Mouse (Mus musculus): ENCODE data around the gene Nkx2-5. TPM values are rescaled to one million over a fixed set of nuclear protein-coding genes. Genes with fewer than 3 reads are reported as not detected.

The Nkx2-5 gene
- total RNA-seq, 2 experiments from 2014 or later: not detected

- no peak for DNase-seq (ENCODE audit: low spot score in 2 of 2)
These were observed 55.1 kb downstream of the Nkx2-5 start for GRCm38 (mm10) chr17:26789460-26790268.

DNA sequence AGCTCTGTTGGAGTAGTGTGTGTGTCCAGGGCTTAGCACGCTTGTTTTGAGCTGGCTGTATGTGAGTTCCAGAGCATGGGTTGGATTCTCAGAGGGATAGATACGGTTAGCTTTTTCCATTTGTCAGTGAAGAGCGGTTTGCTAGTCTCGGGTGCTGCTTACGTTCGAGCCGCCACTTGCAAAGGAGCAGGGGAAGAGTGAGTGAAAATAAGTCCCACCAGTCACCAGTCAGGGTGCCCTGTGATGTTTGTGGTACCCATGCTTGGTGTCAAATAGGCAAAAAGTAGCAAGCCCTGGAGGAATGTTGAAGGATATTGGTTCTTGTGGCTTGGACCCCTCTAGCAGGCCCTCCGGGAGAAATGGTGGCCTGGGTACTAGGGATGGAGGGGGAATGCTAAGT is 55.8 kb downstream of the Nkx2-5 start:
- no peak for DNase-seq (ENCODE audit: low spot score in 2 of 2)

Other genes starting within 250 kb of the Nkx2-5 start
- gene Atp6v0e, start 181.8 kb downstream of the Nkx2-5 start, total RNA-seq (2021): 10 to 100 TPM; 35.5 to 38.6 TPM
- gene Crebrf, start 129.4 kb downstream of the Nkx2-5 start, total RNA-seq (2021): 10 to 100 TPM; 26.4 to 26.7 TPM
- 10 to 100 TPM; 33.0 to 34.1 TPM for gene Bnip1, start 63.9 kb downstream of the Nkx2-5 start, total RNA-seq (2021)
- 1 to 10 TPM; 4.0 to 5.8 TPM for gene Kifc5b, start 72.1 kb upstream of the Nkx2-5 start, total RNA-seq (2021)
- 10 to 100 TPM; 23.0 to 23.9 TPM for gene Phf1, start 88.0 kb upstream of the Nkx2-5 start, total RNA-seq (2021)
- 100 to 1,000 TPM; 106 to 112 TPM for gene Cuta, start 94.6 kb upstream of the Nkx2-5 start, total RNA-seq (2021)
- gene Syngap1, start 96.2 kb upstream of the Nkx2-5 start, total RNA-seq (2021): 100 to 1,000 TPM; 450 to 479 TPM
- gene Zbtb9, start 128.2 kb upstream of the Nkx2-5 start, total RNA-seq (2021): 10 to 100 TPM; 11.8 to 14.0 TPM
- 10 to 100 TPM; 29.3 to 33.2 TPM for gene Bak1, start 184.0 kb upstream of the Nkx2-5 start, total RNA-seq (2021)
- gene Itpr3, start 212.3 kb upstream of the Nkx2-5 start, total RNA-seq (2021): 1 to 10 TPM; 2.4 to 2.9 TPM